Mouse (Mus musculus) hindbrain, embryonic 11.5 days (tissue): ENCODE measurements around the gene Rab5b. TPM values are rescaled to one million over a fixed set of nuclear protein-coding genes. Genes with fewer than 3 reads are reported as not detected.
A peak's percentile ranks its signal among the peaks of the same experiment; 100 is the strongest.
"Not testable (repeated sequence)": the region's sequence is repeated elsewhere in the genome, so short reads cannot be mapped to it uniquely, and the experiment has no call there.

Experiments used
- ATAC-seq: fragments of 200-750 bp; cut with Nextera tagmentation; 2 replicates; pipeline ENCODE4 v1.8.0; 2017; ENCODE audit warnings: mild to moderate bottlenecking, moderate TSS enrichment, moderate library complexity; ENCODE audit not compliant: low FRiP score
- DNase-seq: peaks from one replicate; pipeline ENCODE4 v3.0.0-alpha.2; 2015; ENCODE audit warnings: low spot score
- H3K27ac ChIP-seq: fragments of 300-500 bp; sonication (generic); 2 replicates; pipeline ENCODE4 v1.5.1; 2014; ENCODE audit warnings: mild to moderate bottlenecking, low read depth, low read length
- H3K27me3 ChIP-seq: fragments of 300-500 bp; sonication (generic); 2 replicates; pipeline ENCODE4 v1.6.1; 2014; ENCODE audit warnings: mild to moderate bottlenecking, low read length, moderate library complexity, mixed read lengths; ENCODE audit not compliant: control insufficient read depth, insufficient read depth
- H3K36me3 ChIP-seq: fragments of 300-500 bp; sonication (generic); 2 replicates; pipeline ENCODE4 v1.6.1; 2014; ENCODE audit warnings: mild to moderate bottlenecking, low read length, moderate library complexity, mixed read lengths; ENCODE audit not compliant: control insufficient read depth, insufficient read depth
- H3K4me1 ChIP-seq: fragments of 300-500 bp; sonication (generic); replicated peaks from 2 replicates; pipeline ENCODE4 v1.6.1; 2014; ENCODE audit warnings: low read length, mixed read lengths; ENCODE audit not compliant: control insufficient read depth, insufficient read depth
- H3K4me2 ChIP-seq: fragments of 300-500 bp; sonication (generic); replicated peaks from 2 replicates; pipeline ENCODE4 v1.6.1; 2014; ENCODE audit warnings: mild to moderate bottlenecking, low read depth, low read length
- H3K4me3 ChIP-seq: fragments of 300-500 bp; sonication (generic); 2 replicates; pipeline ENCODE4 v1.5.1; 2014; ENCODE audit warnings: low read depth, low read length
- H3K9ac ChIP-seq: fragments of 300-500 bp; sonication (generic); 2 replicates; pipeline ENCODE4 v1.6.1; 2014; ENCODE audit warnings: low read depth, low read length
- H3K9me3 ChIP-seq: fragments of 300-500 bp; sonication (generic); 2 replicates; pipeline ENCODE4 v1.6.1; 2016; ENCODE audit warnings: low read length; ENCODE audit not compliant: control insufficient read depth
- WGBS: fragments of 180-500 bp; shearing (Covaris S2); extraction: QIAGEN DNeasy Blood & Tissue Kit; methylation state at CpG from one replicate; pipeline ENCODE4 v1.1.7; 2014; 5-methylcytosine and 5-hydroxymethylcytosine counted together
- polyA plus RNA-seq: library from polyadenylated mRNA; unstranded; fragments of >200 nt; fragmentation: Nextera tagmentation; extraction: Ambion mirVana; gene quantifications from 2 replicates; pipeline ENCODE4 v1.2.1, GENCODE M21; 2014

Rab5b gene
- polyA plus RNA-seq, 1 experiment from 2014 or later, result 76.0 TPM

DNA sequence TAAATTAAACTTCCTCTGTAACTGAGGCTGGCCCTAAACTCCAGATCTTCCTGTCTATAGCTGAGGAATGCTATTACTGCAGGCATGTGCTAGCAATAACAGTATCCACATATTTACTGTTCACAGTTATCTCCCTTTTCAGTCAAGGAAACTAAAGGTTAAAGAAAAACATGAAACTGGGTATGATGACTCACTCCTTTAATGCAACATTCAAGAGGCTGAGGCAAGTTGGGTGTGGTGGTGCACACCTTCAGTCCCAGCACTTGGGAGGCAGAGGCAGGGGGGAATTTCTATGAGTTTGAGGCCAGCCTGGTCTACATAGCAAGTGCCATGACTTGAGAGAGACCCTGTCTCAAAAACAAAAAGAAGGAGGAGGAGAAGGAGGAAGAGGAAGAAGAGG lies 35.9 kb upstream of the Rab5b start:
- Histone ChIP-seq H3K27ac (no peak overlapping the region), H3K36me3 (no peaks in the 10 kb centered on the region), H3K9ac (no peak overlapping the region), H3K4me3 (no peak overlapping the region), H3K4me2 (no peak overlapping the region), H3K27me3 (no peaks in the 10 kb centered on the region; the same call in 1 of the 2 replicates), H3K4me1 (no peaks in the 10 kb centered on the region), H3K9me3 (no peaks in the 10 kb centered on the region)
- ATAC-seq (no peak), DNase-seq (no peak)

DNA sequence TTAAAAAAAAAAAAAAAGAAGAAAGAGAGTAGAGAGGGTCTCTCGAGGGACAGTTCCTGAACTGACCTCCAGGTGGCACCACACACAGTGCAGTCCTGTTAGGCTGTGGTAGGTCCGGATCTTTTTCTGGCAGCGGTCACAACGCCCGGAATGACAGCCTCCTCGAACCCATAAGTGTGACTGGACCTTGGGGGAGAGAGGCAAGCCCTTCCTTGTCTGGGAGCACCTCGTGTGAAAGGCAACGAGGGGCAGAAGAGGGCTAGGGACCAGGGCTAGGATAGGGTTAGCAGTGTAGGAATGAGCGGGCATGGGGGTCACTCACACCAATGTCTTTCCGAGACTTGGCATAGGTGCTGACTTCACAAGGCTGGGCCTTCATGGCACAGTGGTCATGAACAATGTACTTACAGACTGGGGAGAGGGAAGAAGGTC lies 35.0 kb upstream of the Rab5b start:
- no peaks in the 10 kb centered on the region for H3K4me1 ChIP-seq
- no peaks in the 10 kb centered on the region; the same call in 1 of the 2 replicates for H3K27me3 ChIP-seq
- 26% methylated on average over 10 of the region's 10 CpGs for WGBS
- peak; percentile 68 for ATAC-seq
- H3K27ac ChIP-seq, result no peak overlapping the region
- no peak overlapping the region for H3K9ac ChIP-seq
- H3K4me3 ChIP-seq, result no peak overlapping the region
- no peak overlapping the region for H3K4me2 ChIP-seq
- no peaks in the 10 kb centered on the region for H3K36me3 ChIP-seq
- DNase-seq, result peak; percentile 79
- no peaks in the 10 kb centered on the region for H3K9me3 ChIP-seq

DNA sequence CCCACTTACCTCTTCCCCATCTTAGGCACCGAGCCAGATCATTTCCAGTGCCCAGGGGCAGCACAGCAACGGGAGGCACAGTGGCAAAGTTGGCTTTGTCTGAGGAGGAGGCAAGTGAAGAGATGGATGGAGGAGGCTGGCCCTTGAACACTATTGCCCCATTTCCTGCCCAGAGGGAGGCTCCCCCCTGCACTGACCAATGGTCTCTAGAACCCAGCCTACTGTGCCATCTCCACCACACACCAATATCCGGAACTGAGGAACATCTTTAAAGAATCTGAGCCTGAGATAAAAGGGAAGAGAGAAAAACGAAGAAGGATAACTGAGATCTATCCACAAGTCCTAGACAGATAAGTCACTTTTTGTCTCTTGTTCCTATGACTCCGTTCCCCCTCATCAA lies 32.0 kb upstream of the Rab5b start:
- H3K4me1 ChIP-seq, result no peaks in the 10 kb centered on the region
- no peaks in the 10 kb centered on the region for H3K9me3 ChIP-seq
- no peak for DNase-seq
- H3K27me3 ChIP-seq, result no peaks in the 10 kb centered on the region; the same call in 1 of the 2 replicates
- no peak overlapping the region for H3K4me2 ChIP-seq
- no peak overlapping the region for H3K9ac ChIP-seq
- no peak for ATAC-seq
- no peak overlapping the region for H3K27ac ChIP-seq
- 89% methylated on average over 5 of the region's 5 CpGs for WGBS
- no peaks in the 10 kb centered on the region for H3K36me3 ChIP-seq
- H3K4me3 ChIP-seq, result no peak overlapping the region

DNA sequence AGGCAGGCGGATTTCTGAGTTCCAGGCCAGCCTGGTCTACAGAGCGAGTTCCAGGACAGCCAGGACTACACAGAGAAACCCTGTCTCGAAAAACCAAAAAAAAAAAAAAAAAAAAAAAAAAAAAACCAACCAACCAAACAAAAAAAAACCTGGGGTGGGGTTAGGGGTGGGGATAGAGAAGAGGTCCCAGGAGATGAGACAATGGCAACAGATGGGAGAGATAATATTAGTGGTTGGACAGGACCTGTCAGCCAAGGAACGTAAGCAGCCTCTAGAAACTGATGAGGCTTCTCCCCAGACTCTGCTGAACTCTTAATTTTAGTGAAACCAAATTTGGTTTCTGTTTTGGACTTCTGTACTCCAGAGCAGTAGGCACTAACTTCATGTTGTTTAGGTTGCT lies 29.4 kb upstream of the Rab5b start:
- H3K9ac ChIP-seq, H3K4me3 ChIP-seq, H3K4me2 ChIP-seq, DNase-seq, H3K4me1 ChIP-seq, H3K27ac ChIP-seq, H3K9me3 ChIP-seq, H3K27me3 ChIP-seq, ATAC-seq, H3K36me3 ChIP-seq: not testable (repeated sequence)
- WGBS, result 77% methylated on average over 3 of the region's 4 CpGs

DNA sequence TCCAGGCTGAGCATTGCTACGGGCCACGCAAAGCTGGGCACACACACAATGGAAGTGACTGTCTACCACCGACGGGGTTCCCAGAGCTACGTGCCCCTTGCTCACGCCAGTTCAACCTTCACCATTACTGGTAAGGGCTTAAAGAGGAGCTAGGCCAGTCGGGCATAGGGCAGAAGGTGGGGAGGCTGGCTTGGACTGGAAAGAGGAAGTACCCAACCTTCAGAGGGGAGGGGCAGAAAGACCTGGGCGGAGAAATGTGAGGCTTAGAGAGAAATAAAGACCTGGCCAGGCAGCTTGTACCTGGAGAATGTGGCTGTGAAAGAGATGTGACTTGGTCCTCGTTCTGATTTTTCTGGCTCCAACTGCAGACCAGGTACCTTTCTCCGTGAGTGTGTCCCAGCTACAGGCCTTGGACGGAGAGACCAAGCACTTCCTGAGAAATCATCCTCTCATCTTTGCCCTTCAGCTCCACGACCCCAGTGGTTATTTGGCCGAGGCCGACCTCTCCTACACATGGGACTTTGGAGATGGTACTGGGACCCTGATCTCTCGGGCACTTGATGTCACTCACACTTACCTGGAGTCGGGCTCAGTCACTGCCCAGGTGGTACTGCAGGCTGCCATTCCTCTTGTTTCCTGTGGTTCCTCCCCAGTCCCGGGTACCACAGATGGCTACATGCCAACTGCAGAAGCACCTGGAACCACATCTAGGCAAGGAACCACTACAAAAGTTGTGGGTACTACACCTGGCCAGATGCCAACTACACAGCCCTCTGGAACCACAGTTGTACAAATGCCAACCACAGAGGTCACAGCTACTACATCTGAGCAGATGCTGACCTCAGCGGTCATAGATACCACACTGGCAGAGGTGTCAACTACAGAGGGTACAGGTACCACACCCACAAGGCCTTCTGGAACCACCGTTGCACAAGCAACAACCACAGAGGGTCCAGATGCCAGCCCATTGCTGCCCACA lies 19.8 kb upstream of the Rab5b start:
- no peaks in the 10 kb centered on the region for H3K36me3 ChIP-seq
- no peak for ATAC-seq
- no peak overlapping the region for H3K4me3 ChIP-seq
- no peak overlapping the region for H3K9ac ChIP-seq
- H3K27me3 ChIP-seq, result no peaks in the 10 kb centered on the region
- no peaks in the 10 kb centered on the region for H3K9me3 ChIP-seq
- no peak overlapping the region for H3K4me2 ChIP-seq
- DNase-seq, result no peak
- no peak overlapping the region for H3K27ac ChIP-seq
- H3K4me1 ChIP-seq, result no peaks in the 10 kb centered on the region
- WGBS, result 85% methylated on average over 19 of the region's 19 CpGs

DNA sequence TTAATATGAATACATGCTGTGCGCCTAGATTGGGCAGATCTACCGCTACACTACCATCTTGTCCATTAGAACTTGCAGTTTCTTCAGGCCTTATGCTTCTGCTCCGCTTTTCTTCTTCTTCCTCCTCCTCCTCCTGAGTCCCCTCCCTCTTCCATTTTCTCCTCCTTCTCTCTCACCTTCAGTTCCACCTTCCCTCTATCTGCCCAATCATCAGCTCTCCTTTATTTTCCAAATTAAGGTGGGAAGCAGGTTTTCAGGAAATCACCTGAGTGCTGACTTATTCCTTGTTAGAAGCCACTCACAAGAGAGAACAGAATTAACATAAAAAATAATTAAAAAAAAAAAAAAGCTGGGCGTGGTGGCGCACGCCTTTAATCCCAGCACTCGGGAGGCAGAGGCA lies 15.3 kb upstream of the Rab5b start:
- ATAC-seq, DNase-seq, H3K4me3 ChIP-seq, H3K4me1 ChIP-seq, H3K9me3 ChIP-seq, H3K4me2 ChIP-seq, H3K9ac ChIP-seq, H3K27ac ChIP-seq, H3K36me3 ChIP-seq, H3K27me3 ChIP-seq: not testable (repeated sequence)
- WGBS, result 93% methylated on average over 7 of the region's 7 CpGs

DNA sequence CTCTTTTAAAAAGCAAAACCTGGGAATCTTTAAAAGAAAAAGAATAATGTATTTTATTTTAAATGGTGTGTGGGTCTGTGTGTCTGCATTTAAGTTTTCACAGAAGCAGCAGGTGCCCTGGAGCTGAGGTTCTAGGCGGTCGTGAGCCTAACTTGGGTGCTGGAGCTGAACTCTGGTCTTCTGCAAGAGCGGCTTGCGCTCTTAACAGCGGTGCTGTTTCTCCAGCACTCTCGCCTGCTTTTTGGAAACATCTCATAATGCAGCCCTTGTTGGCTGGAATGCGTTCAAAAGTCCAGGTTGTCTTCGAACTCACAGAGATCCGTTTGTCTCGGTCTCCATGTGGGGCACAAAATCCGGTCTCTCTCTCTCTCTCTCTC lies 9.2 kb upstream of the Rab5b start:
- Histone ChIP-seq H3K9me3 (no peaks in the 10 kb centered on the region), H3K4me2 (peak overlapping the region; percentile 43), H3K4me3 (peak overlapping the region; percentile 73), H3K27me3 (no peaks in the 10 kb centered on the region), H3K36me3 (0 out of 2 replicates have a peak, but pooled peaks cover 2% of the 10 kb centered on the region), H3K27ac (no peak overlapping the region), H3K9ac (peak overlapping the region; percentile 44), H3K4me1 (no peaks in the 10 kb centered on the region)
- DNase-seq (peak; percentile 37), ATAC-seq (peak; percentile 25)
- WGBS, result 10% methylated on average over 11 of the region's 11 CpGs

DNA sequence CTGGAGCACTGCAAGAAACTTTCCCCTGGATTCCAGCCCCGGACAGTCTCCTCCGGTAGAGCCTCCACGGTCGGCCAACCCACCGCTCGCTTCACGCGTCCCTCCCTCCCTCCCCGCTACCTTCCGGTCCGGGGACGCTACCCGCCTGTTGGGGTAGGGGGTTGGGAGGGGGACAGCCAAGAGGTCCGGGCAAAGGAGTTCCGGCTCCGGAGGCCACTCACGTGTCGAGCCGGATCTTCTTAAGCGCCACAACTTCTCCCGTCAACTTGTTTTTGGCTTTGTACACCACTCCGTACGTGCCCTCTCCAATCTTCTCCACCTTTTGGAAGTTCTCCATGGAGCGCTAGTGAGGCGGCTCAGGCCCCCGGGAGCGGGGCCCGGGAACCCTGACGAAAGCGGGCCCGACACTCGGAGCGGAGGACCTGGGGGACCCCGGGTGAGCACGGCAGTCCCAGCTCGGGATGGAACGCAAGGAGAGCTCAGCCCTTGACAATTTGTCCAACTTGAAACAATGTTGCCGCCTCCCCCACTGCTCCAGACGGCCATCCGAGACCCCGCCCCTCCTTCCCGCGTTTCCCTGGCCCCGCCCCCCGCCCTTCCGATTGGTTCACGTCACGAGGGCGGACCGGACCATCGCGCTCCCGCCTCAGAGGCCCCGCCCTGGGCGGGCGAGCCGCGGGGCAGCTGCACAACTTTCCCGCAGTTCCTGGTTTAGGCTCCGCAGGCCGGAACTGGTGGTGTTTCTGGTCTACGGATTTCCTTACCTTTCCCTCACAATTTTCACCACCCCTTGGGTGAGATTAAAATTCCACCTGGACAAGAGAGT lies 8.6 kb upstream of the Rab5b start, which contains the start of gene Cdk2:
Gene Cdk2 (minus strand): TSS at position 541 of the 826 bp plus-strand sequence.
- 0 out of 2 replicates have a peak, but pooled peaks cover 2% of the 10 kb centered on the region for H3K36me3 ChIP-seq
- no peaks in the 10 kb centered on the region for H3K4me1 ChIP-seq
- DNase-seq (peak; percentile 95), ATAC-seq (peak; percentile 96)
- H3K9ac ChIP-seq, result peak within 1 kb of the TSS; percentile 63
- peak within 1 kb of the TSS; percentile 73 for H3K4me3 ChIP-seq
- no peaks in the 10 kb centered on the region for H3K9me3 ChIP-seq
- 0% methylated on average over 51 of the region's 62 CpGs for WGBS
- H3K27me3 ChIP-seq, result no peaks in the 10 kb centered on the region
- peak within 1 kb of the TSS; percentile 60 for H3K27ac ChIP-seq
- peak within 1 kb of the TSS; percentile 82 for H3K4me2 ChIP-seq
